Mouse (Mus musculus) CH12.LX (cell line): ENCODE data around the gene Tnfaip2. TPM values are rescaled to one million over a fixed set of nuclear protein-coding genes. Genes with fewer than 3 reads are reported as not detected.

ENCODE experiments used
- DNase-seq: peaks from one replicate; pipeline ENCODE4 v3.0.0-alpha.2; 2013; ENCODE audit errors: extremely low read depth
- H3K27ac ChIP-seq: 2 replicates; pipeline ENCODE4 v1.5.1; 2012; ENCODE audit warnings: low read depth, mild to moderate bottlenecking, control low read depth, moderate library complexity; ENCODE audit not compliant: insufficient read depth
- H3K27me3 ChIP-seq: replicated peaks from 2 replicates; pipeline ENCODE3; 2012; ENCODE audit warnings: inconsistent platforms
- H3K36me3 ChIP-seq, 2 experiments: replicated peaks in 1 of 2; 2 replicates each; pipeline versions ENCODE3 to v1.6.1; 2012; ENCODE audit warnings: inconsistent platforms in 1 of 2, low read length in 1 of 2, mild to moderate bottlenecking in 1 of 2, mixed read lengths in 1 of 2, moderate library complexity in 1 of 2; ENCODE audit not compliant: control insufficient read depth in 1 of 2, insufficient read depth in 1 of 2
- H3K4me1 ChIP-seq, 2 experiments: 2 replicates each; pipeline ENCODE4 v1.6.1; 2012; ENCODE audit warnings: inconsistent platforms in 1 of 2, moderate library complexity in 1 of 2; ENCODE audit not compliant: insufficient read depth in 2 of 2, control insufficient read depth in 1 of 2
- H3K4me2 ChIP-seq: 2 replicates; pipeline ENCODE4 v1.6.1; 2012; ENCODE audit warnings: low read depth, mild to moderate bottlenecking, control low read depth; ENCODE audit not compliant: poor library complexity, insufficient read depth, severe bottlenecking
- H3K4me3 ChIP-seq, 3 experiments: fragments of 150-350 bp in 1 of 3; sonication (generic) in 1 of 3; replicated peaks in 1 of 3; 2 replicates each; pipeline versions ENCODE3 to v1.5.1; 2011 to 2012; ENCODE audit warnings: low read depth in 2 of 3, low read length in 2 of 3, mild to moderate bottlenecking in 2 of 3, moderate library complexity in 2 of 3, control low read depth in 1 of 3, improper control_type of control experiment in 1 of 3, inconsistent platforms in 1 of 3, mixed read lengths in 1 of 3; ENCODE audit not compliant: poor library complexity in 1 of 3
- H3K79me2 ChIP-seq: replicated peaks from 2 replicates; pipeline ENCODE4 v1.6.1; 2012; ENCODE audit warnings: mild to moderate bottlenecking, moderate library complexity; ENCODE audit not compliant: control insufficient read depth, poor library complexity, insufficient read depth, severe bottlenecking; ENCODE audit errors: extremely low read depth
- H3K9ac ChIP-seq: 2 replicates; pipeline ENCODE4 v1.6.1; 2012; ENCODE audit warnings: low read depth, mild to moderate bottlenecking, control low read depth, moderate library complexity; ENCODE audit not compliant: insufficient read depth
- H3K9me3 ChIP-seq: replicated peaks from 2 replicates; pipeline ENCODE3; 2012; ENCODE audit warnings: low read length, inconsistent platforms, mixed read lengths
- BHLHE40 ChIP-seq: IDR thresholded peaks from 2 replicates; pipeline ENCODE4 v1.6.1; 2011; ENCODE audit warnings: mild to moderate bottlenecking, low read depth, low read length, improper control_type of control experiment
- CHD2 ChIP-seq: IDR thresholded peaks from 2 replicates; pipeline ENCODE4 v1.6.1; 2011; ENCODE audit warnings: low read length, improper control_type of control experiment
- E2F4 ChIP-seq: IDR thresholded peaks from 2 replicates; pipeline ENCODE4 v1.6.1; 2011; ENCODE audit warnings: low read depth, low read length, improper control_type of control experiment; ENCODE audit not compliant: insufficient replicate concordance
- EP300 ChIP-seq: IDR thresholded peaks from 2 replicates; pipeline ENCODE4 v1.6.1; 2011; ENCODE audit warnings: low read length, improper control_type of control experiment
- ETS1 ChIP-seq: conservative IDR thresholded peaks from 2 replicates; pipeline ENCODE4 v1.6.1; 2012; ENCODE audit warnings: low read depth, mild to moderate bottlenecking, inconsistent platforms, low read length, improper control_type of control experiment, moderate library complexity
- GABPA ChIP-seq: IDR thresholded peaks from 2 replicates; pipeline ENCODE4 v1.6.1; 2012; ENCODE audit warnings: low read depth, low read length, improper control_type of control experiment, inconsistent platforms; ENCODE audit not compliant: insufficient replicate concordance
- IRF4 ChIP-seq: IDR thresholded peaks from 2 replicates; pipeline ENCODE4 v1.6.1; 2014; ENCODE audit warnings: low read depth, mild to moderate bottlenecking, inconsistent platforms, low read length, improper control_type of control experiment
- JUND ChIP-seq: conservative IDR thresholded peaks from 2 replicates; pipeline ENCODE4 v1.6.1; 2011; ENCODE audit warnings: low read depth, low read length, improper control_type of control experiment
- MAFK ChIP-seq: IDR thresholded peaks from 2 replicates; pipeline ENCODE4 v1.6.1; 2011; ENCODE audit warnings: low read length, improper control_type of control experiment; ENCODE audit not compliant: insufficient replicate concordance
- MAZ ChIP-seq: IDR thresholded peaks from 2 replicates; pipeline ENCODE4 v1.6.1; 2012; ENCODE audit warnings: low read depth, mild to moderate bottlenecking, inconsistent platforms, low read length, improper control_type of control experiment, moderate library complexity
- MXI1 ChIP-seq: IDR thresholded peaks from 2 replicates; pipeline ENCODE4 v1.6.1; 2011; ENCODE audit warnings: mild to moderate bottlenecking, low read depth, low read length, improper control_type of control experiment
- POLR2A ChIP-seq: IDR thresholded peaks from 2 replicates; pipeline ENCODE4 v1.6.1; 2011; ENCODE audit warnings: low read depth, mild to moderate bottlenecking, improper control_type of control experiment, low read length
- RAD21 ChIP-seq: IDR thresholded peaks from 2 replicates; pipeline ENCODE4 v1.6.1; 2011; ENCODE audit warnings: low read depth, mild to moderate bottlenecking, low read length, improper control_type of control experiment, moderate library complexity
- RCOR1 ChIP-seq: conservative IDR thresholded peaks from 2 replicates; pipeline ENCODE4 v1.6.1; 2012; ENCODE audit warnings: low read depth, mild to moderate bottlenecking, inconsistent platforms, low read length, improper control_type of control experiment
- SIN3A ChIP-seq: IDR thresholded peaks from 2 replicates; pipeline ENCODE4 v1.6.1; 2012; ENCODE audit warnings: low read length, improper control_type of control experiment, inconsistent platforms
- TBP ChIP-seq: conservative IDR thresholded peaks from 2 replicates; pipeline ENCODE4 v1.6.1; 2011; ENCODE audit warnings: low read depth, low read length, improper control_type of control experiment
- TCF12 ChIP-seq: IDR thresholded peaks from 2 replicates; pipeline ENCODE4 v1.6.1; 2014; ENCODE audit warnings: low read depth, mild to moderate bottlenecking, inconsistent platforms, low read length, improper control_type of control experiment
- UBTF ChIP-seq: IDR thresholded peaks from 2 replicates; pipeline ENCODE4 v1.6.1; 2012; ENCODE audit warnings: low read depth, mild to moderate bottlenecking, inconsistent platforms, low read length, improper control_type of control experiment, moderate library complexity
- USF1 ChIP-seq: IDR thresholded peaks from 2 replicates; pipeline ENCODE4 v1.6.1; 2014; ENCODE audit warnings: low read depth, mild to moderate bottlenecking, inconsistent platforms, low read length, improper control_type of control experiment
- ZKSCAN1 ChIP-seq: IDR thresholded peaks from 2 replicates; pipeline ENCODE4 v1.6.1; 2012; ENCODE audit warnings: low read depth, inconsistent platforms, low read length, improper control_type of control experiment, borderline replicate concordance
- ZMIZ1 ChIP-seq: IDR thresholded peaks from 2 replicates; pipeline ENCODE4 v1.6.1; 2012; ENCODE audit warnings: low read depth, mild to moderate bottlenecking, inconsistent platforms, low read length, improper control_type of control experiment
- dilution Hi-C: fragments of 300-500 bp; cut with MboI; formaldehyde crosslinking; loops from 2 replicates; pipeline ENCODE4 v1.14.3; 2020; ENCODE audit warnings: low sequenced_read_pairs; ENCODE audit not compliant: extremely low pct_unique_long_range_greater_than_20kb, extremely low pct_ligation_motif_present
- in situ Hi-C: fragments of 300-500 bp; cut with MboI; formaldehyde crosslinking; loops from 3 replicates; pipeline ENCODE4 v1.14.3; 2019; ENCODE audit warnings: low sequenced_read_pairs, low pct_ligation_motif_present, low pct_unique_long_range_greater_than_20kb, mixed read lengths
- polyA plus RNA-seq: library from polyadenylated mRNA; unstranded; fragments of >175 nt; gene quantifications from 2 replicates; pipeline ENCODE4 v1.2.1, GENCODE M21; 2012; ENCODE audit warnings: low read depth; ENCODE audit not compliant: insufficient read length
- total RNA-seq, 2 experiments: library from RNA; depleted of rRNA; stranded (reverse); fragments of 300-350 nt in 1 of 2; fragments of >200 nt in 1 of 2; gene quantifications; 2 replicates each; pipeline ENCODE4 v1.2.3; 2012 to 2014

Gene Tnfaip2
- total and polyA plus RNA-seq, 3 experiments, result 0.93 to 2.5 (median 1.4) TPM

GRCm38 (mm10) chr12:111437222-111437900, 4.9 kb upstream of the Tnfaip2 start:
- no peak overlapping the region for H3K4me2 ChIP-seq
- H3K9ac ChIP-seq, result no peak overlapping the region
- H3K4me3 ChIP-seq, result no peak overlapping the region
- peaks cover 17% of the 10 kb centered on the region for H3K27me3 ChIP-seq
- TF ChIP-seq RCOR1 (no peak), ZMIZ1 (no peak), TCF12 (no peak), MXI1 (no peak), UBTF (no peak), CHD2 (no peak), JUND (no peak), E2F4 (no peak), POLR2A (no peak), USF1 (no peak), MAZ (no peak)
- dilution Hi-C loops (no loop called here), in situ Hi-C loops (no loop called here)
- H3K36me3 ChIP-seq, result no peaks in the 10 kb centered on the region
- no peaks in the 10 kb centered on the region for H3K79me2 ChIP-seq
- H3K27ac ChIP-seq, result no peak overlapping the region
- DNase-seq, result no peak
- peaks cover 9% of the 10 kb centered on the region for H3K9me3 ChIP-seq
- H3K4me1 ChIP-seq, result peaks cover 37 to 64% of the 10 kb centered on the region in 2 experiments

- Histone ChIP-seq H3K27me3 (peaks cover 28% of the 10 kb centered on the region), H3K79me2 (no peaks in the 10 kb centered on the region), H3K9ac (no peak overlapping the region), H3K4me2 (no peak overlapping the region), H3K4me1 (peaks cover 39 to 67% of the 10 kb centered on the region in 2 experiments), H3K9me3 (peaks cover 9% of the 10 kb centered on the region), H3K4me3 (no peak overlapping the region), H3K36me3 (no peaks in the 10 kb centered on the region), H3K27ac (no peak overlapping the region)
- DNase-seq, result no peak
- in situ Hi-C loops, result no loop called here
- TF ChIP-seq USF1 (no peak), ZKSCAN1 (no peak), MXI1 (no peak), IRF4 (no peak), EP300 (no peak), SIN3A (no peak), BHLHE40 (no peak), MAFK (no peak), TBP (no peak), POLR2A (no peak), GABPA (no peak), RAD21 (no peak), ZMIZ1 (no peak), ETS1 (no peak)
- dilution Hi-C loops, result no loop called here
Measured at GRCm38 (mm10) chr12:111438850-111439249, 3.4 kb upstream of the Tnfaip2 start.
